Mouse (Mus musculus): ENCODE results near the gene Ly6f. TPM values are rescaled to one million over a fixed set of nuclear protein-coding genes. Genes with fewer than 3 reads are reported as not detected.

Gene Ly6f
- polyA plus RNA-seq (2012; rRNA removed): not detected in 2 replicates

DNA sequence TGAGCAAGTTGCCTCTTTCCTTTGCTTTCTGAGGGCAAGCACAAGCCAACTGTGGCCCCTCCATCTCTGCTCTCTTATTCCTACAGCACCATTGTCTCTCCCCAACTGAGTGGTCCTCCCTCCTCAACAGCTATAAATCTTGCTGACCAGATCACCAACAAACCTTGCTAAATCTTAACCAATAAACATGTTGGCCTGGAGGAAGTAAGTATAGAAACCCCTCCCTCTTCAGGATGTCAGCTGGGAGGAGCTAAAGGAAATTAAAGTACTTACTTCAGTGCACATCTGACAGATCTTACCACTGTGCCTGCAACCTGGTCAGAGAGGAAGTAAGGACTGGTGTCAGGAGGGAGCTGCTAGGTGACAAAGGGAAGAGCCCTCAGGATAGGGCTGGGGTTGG, at the start of gene Ly6f:
Gene Ly6f (plus strand): TSS at position 301 of the 400 bp plus-strand sequence.

Other genes starting within 250 kb of the Ly6f start
- 125 and 131 TPM in 2 replicates for gene Ly6c1, start 219.6 kb upstream of the Ly6f start, polyA plus RNA-seq (2012; rRNA removed)
- gene Ly6c2, start 156.5 kb upstream of the Ly6f start, polyA plus RNA-seq (2012; rRNA removed): 50.6 and 53.8 TPM in 2 replicates
- 65.4 and 70.3 TPM in 2 replicates for gene Ly6g, start 113.2 kb upstream of the Ly6f start, polyA plus RNA-seq (2012; rRNA removed)
- gene BC025446, start 52.0 kb upstream of the Ly6f start, polyA plus RNA-seq (2012; rRNA removed): 6.0 and 7.3 TPM in 2 replicates